Mouse (Mus musculus): ENCODE results near the gene Trcg1. TPM values are rescaled to one million over a fixed set of nuclear protein-coding genes. Genes with fewer than 3 reads are reported as not detected.

Trcg1 gene
- polyA plus RNA-seq, 1 experiment from 2014 or later = not detected

DNA sequence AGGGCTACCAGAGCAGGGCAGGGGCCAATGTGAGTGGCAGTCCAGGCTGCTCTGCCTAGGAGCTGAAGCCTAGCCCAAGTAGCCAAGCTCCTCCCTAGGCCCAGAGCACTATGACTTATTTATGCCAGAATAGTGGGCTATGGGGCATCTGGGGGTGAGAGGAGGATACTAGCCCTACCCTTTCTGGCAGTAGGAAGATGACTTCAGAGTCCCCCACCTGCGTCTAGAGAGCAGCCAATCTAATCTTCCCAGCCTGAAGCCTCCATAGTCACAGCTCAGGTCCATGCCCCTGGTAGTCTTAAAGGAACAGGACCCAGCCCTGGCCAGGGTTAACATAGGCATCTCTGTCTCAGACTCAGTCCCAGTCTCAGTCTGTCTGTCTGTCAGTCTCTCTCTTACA is 33.0 kb downstream of the Trcg1 start:
- Histone ChIP-seq H3K27me3 (peaks cover 13% of the 10 kb centered on the region; the same call in 1 of the 2 replicates), H3K9me3 (no peaks in the 10 kb centered on the region), H3K9ac (no peak overlapping the region), H3K36me3 (replicated peaks) (no peaks in the 10 kb centered on the region), H3K27ac (peak overlapping the region; percentile 43; the same call in 1 of the 2 replicates), H3K4me2 (no peak overlapping the region), H3K4me1 (peaks cover 43% of the 10 kb centered on the region), H3K4me3 (replicated peaks) (no peak overlapping the region)
- ATAC-seq (ENCODE audit: low FRiP score) = no peak
- 38% methylated on average over 1 of the region's 1 CpGs for whole genome bisulfite sequencing

DNA sequence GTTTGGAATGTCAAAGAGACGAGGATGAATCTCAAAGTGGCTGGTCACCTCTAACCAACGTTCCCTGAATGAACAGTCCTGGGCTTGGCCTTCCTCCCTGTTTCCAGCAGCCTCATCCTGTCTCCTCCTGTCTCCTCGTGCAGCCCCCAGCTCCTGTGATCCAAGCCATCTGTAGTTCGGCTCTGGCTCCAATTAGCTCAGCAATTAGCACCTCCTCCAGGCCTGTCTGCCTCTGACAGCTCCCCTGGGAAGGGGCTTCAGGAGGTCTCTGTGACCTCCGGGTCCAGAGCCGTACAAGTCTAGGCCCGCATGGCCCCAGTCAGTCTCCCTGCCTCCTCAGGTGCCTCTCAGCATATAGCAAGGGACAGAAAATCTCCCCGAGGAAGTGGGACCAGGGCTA is 34.0 kb downstream of the Trcg1 start:
- Histone ChIP-seq H3K36me3 (replicated peaks) (no peaks in the 10 kb centered on the region), H3K4me2 (no peak overlapping the region), H3K4me1 (peaks cover 43% of the 10 kb centered on the region), H3K27me3 (peaks cover 11% of the 10 kb centered on the region; the same call in 1 of the 2 replicates), H3K9ac (no peak overlapping the region), H3K9me3 (no peaks in the 10 kb centered on the region), H3K4me3 (replicated peaks) (no peak overlapping the region), H3K27ac (0 out of 2 replicates have a peak overlapping the region, but pooled peaks have one; percentile 50)
- 0 out of 2 replicates have a peak, but pooled peaks have one; percentile 21 for ATAC-seq (ENCODE audit: low FRiP score)
- 19% methylated on average over 8 of the region's 8 CpGs for WGBS

DNA sequence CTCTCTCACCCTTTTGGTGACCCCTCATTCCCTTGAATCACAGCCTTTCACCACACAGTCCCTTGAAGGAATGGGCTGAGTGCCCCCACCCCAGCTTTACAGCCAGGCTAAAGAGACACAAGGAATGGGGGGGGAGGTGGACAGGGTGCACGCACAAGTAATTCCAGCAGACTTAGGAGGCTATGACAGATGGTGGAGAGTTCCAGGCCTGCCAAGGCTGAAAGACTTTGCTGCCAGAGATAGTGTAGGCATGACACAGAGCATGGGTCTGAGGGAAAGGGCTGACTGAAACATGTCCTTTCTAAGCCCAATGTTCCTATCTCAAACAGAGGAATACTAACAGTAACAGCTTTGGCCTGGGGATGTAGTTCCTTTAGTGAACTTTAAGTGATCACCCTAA is 34.7 kb downstream of the Trcg1 start:
- Histone ChIP-seq H3K9me3 (no peaks in the 10 kb centered on the region), H3K9ac (no peak overlapping the region), H3K4me3 (replicated peaks) (no peak overlapping the region), H3K4me1 (peaks cover 43% of the 10 kb centered on the region), H3K4me2 (no peak overlapping the region), H3K36me3 (replicated peaks) (no peaks in the 10 kb centered on the region), H3K27ac (no peak overlapping the region), H3K27me3 (0 out of 2 replicates have a peak, but pooled peaks cover 6% of the 10 kb centered on the region)
- WGBS = 67% methylated on average over 1 of the region's 1 CpGs
- no peak for ATAC-seq (ENCODE audit: low FRiP score)

DNA sequence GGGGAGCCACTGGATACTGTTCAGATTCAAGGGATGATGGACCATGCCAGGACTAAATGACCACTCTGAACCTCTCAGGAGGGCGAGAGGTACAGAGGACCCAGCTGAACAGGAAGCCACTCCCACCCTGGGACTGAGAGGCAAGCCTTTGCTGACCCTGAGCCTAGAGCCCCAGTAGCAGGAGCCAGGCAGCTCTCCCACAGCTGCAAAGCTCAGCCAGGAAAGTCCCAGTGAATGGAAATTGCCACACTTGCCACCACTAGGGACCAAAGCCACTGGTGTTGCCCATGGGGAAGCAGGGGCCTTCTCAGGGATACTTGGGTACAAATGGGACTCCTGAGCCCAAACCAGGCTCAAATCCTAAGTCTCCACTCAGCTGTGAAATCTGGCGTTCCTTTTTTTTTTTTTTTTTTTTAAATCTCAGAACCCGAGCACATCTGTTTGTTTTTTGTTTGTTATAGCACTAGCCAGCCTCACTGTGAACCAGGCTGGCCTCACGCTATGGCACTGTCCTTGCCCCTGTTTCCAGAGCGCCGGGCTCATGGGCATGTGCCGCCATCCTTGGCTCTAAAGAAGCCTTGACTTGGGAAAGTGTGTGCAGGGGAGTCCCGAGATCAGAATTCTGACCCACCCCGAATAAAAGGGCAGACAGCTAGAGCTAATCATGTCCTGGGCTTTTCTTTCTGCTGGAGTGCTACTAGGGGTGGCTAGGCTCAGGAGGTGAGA is 35.6 kb downstream of the Trcg1 start:
- no peak for ATAC-seq (ENCODE audit: low FRiP score)
- 53% methylated on average over 9 of the region's 9 CpGs for WGBS
- H3K4me3 ChIP-seq (replicated peaks) = no peak overlapping the region
- no peak overlapping the region for H3K27ac ChIP-seq
- 0 out of 2 replicates have a peak, but pooled peaks cover 6% of the 10 kb centered on the region for H3K27me3 ChIP-seq
- no peaks in the 10 kb centered on the region for H3K9me3 ChIP-seq
- H3K4me1 ChIP-seq = peaks cover 43% of the 10 kb centered on the region
- H3K9ac ChIP-seq = no peak overlapping the region
- H3K36me3 ChIP-seq (replicated peaks) = no peaks in the 10 kb centered on the region
- H3K4me2 ChIP-seq = no peak overlapping the region

DNA sequence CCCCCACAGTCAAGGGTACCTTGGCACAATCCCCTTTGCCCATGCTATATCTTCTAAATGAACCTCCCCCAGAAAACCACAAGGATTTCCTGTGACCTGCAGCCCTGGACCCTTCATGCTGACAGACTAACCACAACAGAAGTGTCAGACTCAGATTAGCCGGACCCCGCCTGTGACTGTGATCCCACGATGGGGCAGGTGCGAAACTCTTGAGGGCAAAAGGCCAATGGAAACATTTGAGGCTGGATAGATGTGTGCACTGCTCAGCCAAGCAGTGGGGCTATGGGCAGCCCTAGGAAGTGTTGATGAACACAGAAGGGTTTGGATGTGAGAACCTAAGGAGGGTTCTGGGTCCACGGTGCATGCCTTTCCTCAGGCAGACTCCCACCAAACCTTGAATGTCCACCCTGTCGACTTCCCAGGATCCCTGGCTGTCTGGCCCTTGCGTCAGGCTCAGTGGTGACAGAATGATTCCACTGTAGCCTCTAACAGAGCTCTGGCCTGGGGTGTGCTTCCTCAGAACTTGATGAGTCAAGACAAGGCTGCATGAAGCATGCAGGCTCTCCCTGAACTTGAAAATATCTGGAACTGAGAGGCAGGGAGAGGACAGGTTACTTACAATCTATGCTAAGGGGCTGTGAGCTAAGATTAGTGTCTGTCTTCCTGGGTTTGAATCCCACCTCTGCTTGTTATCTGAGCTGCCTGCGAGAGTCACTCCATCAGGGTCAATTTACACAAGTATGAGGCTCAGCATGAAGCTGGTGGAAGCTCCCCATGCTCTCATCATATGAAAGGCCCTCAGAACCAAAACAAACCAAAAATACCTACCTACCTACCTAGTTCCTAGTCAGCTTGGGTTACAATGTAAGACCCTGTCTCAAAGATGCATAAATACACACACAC is 36.8 kb downstream of the Trcg1 start:
- Histone ChIP-seq H3K9ac (no peak overlapping the region), H3K27me3 (0 out of 2 replicates have a peak, but pooled peaks cover 3% of the 10 kb centered on the region), H3K4me1 (peaks cover 32% of the 10 kb centered on the region), H3K4me2 (no peak overlapping the region), H3K36me3 (replicated peaks) (no peaks in the 10 kb centered on the region), H3K9me3 (no peaks in the 10 kb centered on the region), H3K27ac (no peak overlapping the region), H3K4me3 (replicated peaks) (no peak overlapping the region)
- no peak for ATAC-seq (ENCODE audit: low FRiP score)
- 68% methylated on average over 8 of the region's 8 CpGs for WGBS

DNA sequence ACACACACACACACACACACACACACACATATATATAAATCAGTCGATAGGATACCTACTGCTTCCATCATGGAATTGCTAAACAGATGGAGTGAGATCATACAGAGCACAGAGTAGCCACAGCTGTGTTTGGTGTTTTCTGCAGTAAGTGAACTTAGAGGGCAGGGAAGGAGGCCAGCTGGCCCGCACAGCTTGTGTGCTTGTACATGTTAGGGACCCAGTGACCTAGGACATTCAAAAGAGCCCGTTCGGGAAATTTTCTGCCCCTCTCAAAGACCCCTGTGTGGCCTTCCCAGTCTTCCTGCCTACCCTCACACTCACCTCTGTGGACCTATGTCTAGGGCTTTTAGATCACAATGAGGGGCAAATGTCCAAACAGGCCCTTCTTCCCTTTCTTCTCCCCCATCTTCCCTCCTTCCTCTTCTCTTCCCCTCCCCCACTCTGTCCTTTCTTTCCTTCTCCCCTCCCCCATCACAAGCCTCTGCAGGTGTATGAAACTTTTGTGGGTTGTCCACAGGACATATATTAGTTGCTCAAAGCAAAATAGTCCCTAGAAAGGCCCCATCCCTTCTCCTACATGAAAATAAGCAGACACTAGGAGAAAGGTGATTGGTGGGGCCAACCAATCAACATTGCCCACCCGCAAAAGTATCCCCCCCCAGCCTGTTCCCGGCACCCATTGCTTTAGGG is 37.6 kb downstream of the Trcg1 start:
- Histone ChIP-seq H3K9ac (no peak overlapping the region), H3K4me1 (peaks cover 25% of the 10 kb centered on the region), H3K36me3 (replicated peaks) (no peaks in the 10 kb centered on the region), H3K4me3 (replicated peaks) (no peak overlapping the region), H3K4me2 (no peak overlapping the region), H3K9me3 (no peaks in the 10 kb centered on the region), H3K27me3 (0 out of 2 replicates have a peak, but pooled peaks cover 3% of the 10 kb centered on the region), H3K27ac (no peak overlapping the region)
- 46% methylated on average over 6 of the region's 6 CpGs for WGBS
- no peak for ATAC-seq (ENCODE audit: low FRiP score)

DNA sequence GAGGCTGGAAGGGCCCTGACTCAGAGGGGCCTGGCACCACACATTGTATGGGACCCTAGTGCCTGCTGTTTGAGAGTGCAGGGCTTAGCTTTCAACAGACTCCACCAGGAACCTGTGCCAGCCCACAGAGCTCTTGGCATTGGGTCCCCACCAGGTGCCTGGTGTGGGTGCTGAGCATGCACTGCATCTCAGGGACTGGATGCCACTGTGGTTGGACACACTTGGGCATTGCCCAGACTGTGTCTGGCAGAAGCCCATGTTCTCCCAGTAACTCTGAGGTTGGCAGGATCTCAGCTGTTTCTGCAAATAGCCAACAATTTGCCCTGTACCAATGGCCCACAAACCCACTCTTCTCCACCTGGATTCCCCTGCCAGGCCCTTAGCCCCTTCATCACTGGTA is 40.0 kb downstream of the Trcg1 start:
- Histone ChIP-seq H3K9me3 (no peaks in the 10 kb centered on the region), H3K4me3 (replicated peaks) (no peak overlapping the region), H3K4me1 (peaks cover 9% of the 10 kb centered on the region), H3K27me3 (no peaks in the 10 kb centered on the region), H3K9ac (no peak overlapping the region), H3K27ac (no peak overlapping the region), H3K4me2 (no peak overlapping the region), H3K36me3 (replicated peaks) (no peaks in the 10 kb centered on the region)
- ATAC-seq (ENCODE audit: low FRiP score) = no peak

DNA sequence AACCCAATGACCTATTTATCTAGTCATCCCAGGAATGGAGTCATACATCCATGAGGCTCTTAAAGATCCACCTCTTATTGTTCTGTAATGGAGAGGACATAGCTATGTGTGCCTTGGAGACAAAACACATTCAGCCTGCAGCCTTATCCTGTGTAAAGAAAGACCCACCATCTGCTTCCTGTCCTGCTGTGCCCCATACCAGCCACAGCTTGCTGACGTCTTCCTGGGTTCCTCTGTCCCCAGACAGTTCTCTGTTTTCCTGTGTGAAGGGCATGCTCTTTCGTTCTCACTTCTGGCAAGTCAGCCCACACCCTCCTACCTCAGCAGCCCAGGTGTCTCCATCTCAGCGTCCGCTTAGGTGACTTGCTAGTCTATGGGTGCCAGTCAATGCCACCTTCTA is 41.9 kb downstream of the Trcg1 start:
- 63% methylated on average over 4 of the region's 4 CpGs for WGBS

DNA sequence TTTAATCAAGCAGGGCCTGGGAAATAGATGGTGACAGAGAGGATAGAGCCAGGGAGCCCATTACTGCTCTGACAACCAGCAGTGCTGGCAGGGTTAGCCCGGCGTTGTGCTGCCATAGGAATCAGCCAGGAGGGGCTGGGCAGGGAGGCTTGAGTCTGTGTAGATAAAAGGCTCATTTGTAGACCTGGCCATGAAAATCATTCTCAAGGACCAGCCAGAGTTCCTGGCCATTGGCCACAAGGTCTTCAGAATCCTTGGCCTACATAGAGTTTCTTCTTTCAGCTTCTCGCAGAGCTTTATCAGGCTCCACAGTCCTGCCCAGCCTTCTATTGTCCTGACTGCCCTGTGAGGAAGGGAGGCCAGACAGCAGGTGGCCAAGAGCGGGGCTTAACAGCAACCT is 43.1 kb downstream of the Trcg1 start:
- no peak overlapping the region for H3K9ac ChIP-seq
- peaks cover 14% of the 10 kb centered on the region for H3K4me1 ChIP-seq
- H3K27me3 ChIP-seq = no peaks in the 10 kb centered on the region
- no peak overlapping the region for H3K4me3 ChIP-seq (replicated peaks)
- H3K27ac ChIP-seq = no peak overlapping the region
- no peaks in the 10 kb centered on the region for H3K9me3 ChIP-seq
- H3K4me2 ChIP-seq = no peak overlapping the region
- 69% methylated on average over 4 of the region's 4 CpGs for WGBS
- no peaks in the 10 kb centered on the region for H3K36me3 ChIP-seq (replicated peaks)
- ATAC-seq (ENCODE audit: low FRiP score) = no peak

More for the DNA sequence above, 41.9 kb downstream of the Trcg1 start:
- Histone ChIP-seq H3K4me3 (replicated peaks) (no peak overlapping the region), H3K36me3 (replicated peaks) (no peaks in the 10 kb centered on the region), H3K27me3 (no peaks in the 10 kb centered on the region), H3K9me3 (no peaks in the 10 kb centered on the region), H3K9ac (no peak overlapping the region), H3K4me2 (no peak overlapping the region), H3K4me1 (peaks cover 16% of the 10 kb centered on the region), H3K27ac (no peak overlapping the region)
- no peak for ATAC-seq (ENCODE audit: low FRiP score)

DNA sequence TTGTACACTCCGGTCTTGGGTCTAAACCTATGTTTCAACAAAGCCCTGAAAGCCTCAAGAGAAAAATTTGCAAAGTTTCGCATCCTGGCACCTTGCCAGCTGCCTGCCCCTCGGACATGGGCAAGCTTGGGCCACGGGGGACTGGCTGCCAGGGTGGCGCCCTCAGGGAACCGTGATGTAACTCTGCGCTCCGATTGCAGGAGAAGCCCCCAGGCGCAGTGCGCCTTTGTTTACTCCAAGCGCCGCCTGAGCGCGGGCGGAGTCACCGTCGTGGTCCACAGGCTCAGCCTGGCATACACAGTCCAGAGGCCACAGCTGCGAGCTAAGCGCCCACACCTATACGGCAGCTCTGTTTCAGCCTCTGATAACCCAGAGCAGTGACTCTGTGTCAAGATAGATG is 45.2 kb downstream of the Trcg1 start:
- Histone ChIP-seq H3K9me3 (no peaks in the 10 kb centered on the region), H3K4me2 (peak overlapping the region; percentile 50), H3K9ac (peak overlapping the region; percentile 27; the same call in 1 of the 2 replicates), H3K4me3 (replicated peaks) (peak overlapping the region; percentile 18), H3K4me1 (peaks cover 14% of the 10 kb centered on the region), H3K27me3 (no peaks in the 10 kb centered on the region), H3K36me3 (replicated peaks) (no peaks in the 10 kb centered on the region), H3K27ac (no peak overlapping the region)
- ATAC-seq (ENCODE audit: low FRiP score) = peak; percentile 44; the same call in 1 of the 2 replicates
- 9% methylated on average over 20 of the region's 20 CpGs for WGBS

DNA sequence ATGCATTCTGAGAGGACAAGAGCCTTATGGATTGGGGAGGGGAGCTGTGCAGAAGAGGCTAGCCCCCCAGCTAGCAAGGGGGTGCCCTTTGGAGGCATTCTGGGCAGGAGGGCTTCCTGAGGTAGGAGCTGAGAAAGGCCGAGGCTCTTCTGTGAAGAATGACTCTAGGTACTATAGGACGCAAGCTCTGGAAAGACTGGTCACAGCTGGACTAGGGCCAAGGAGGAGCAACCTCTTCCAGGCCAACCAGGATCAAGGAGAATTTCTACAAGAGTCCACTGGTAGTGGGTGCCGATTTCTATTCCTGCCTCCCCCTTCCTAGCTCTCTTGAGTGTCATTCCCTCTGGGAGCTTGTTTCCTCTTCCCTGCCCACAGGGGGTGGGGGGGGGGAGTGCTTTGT is 46.3 kb downstream of the Trcg1 start:
- whole genome bisulfite sequencing = 79% methylated on average over 3 of the region's 3 CpGs
- Histone ChIP-seq H3K36me3 (replicated peaks) (no peaks in the 10 kb centered on the region), H3K9me3 (no peaks in the 10 kb centered on the region), H3K4me3 (replicated peaks) (no peak overlapping the region), H3K9ac (no peak overlapping the region), H3K4me2 (no peak overlapping the region), H3K27me3 (no peaks in the 10 kb centered on the region), H3K4me1 (peaks cover 14% of the 10 kb centered on the region), H3K27ac (no peak overlapping the region)
- ATAC-seq (ENCODE audit: low FRiP score) = no peak

DNA sequence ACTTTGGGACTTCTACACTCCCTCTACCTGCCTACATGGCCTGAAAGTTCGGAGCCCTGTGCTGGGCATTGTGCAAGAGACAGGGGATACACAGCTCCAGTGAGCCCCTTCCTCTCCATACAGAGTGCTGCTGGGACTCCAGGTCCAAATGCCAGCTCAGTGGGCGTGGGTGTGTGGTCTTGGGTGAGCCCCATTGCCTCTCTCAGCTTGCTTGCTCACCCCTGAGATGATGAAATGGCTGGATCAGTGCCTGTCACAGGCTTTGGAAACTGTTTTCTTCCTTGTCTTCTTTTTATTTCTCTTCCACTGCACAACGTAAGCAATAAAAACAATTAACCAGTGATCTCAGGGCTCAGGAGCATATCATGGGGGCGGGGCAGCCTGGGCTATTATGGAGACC is 47.0 kb downstream of the Trcg1 start:
- H3K9ac ChIP-seq = no peak overlapping the region
- H3K36me3 ChIP-seq (replicated peaks) = no peaks in the 10 kb centered on the region
- no peak overlapping the region for H3K27ac ChIP-seq
- peaks cover 14% of the 10 kb centered on the region for H3K4me1 ChIP-seq
- no peak overlapping the region for H3K4me2 ChIP-seq
- H3K4me3 ChIP-seq (replicated peaks) = no peak overlapping the region
- H3K27me3 ChIP-seq = no peaks in the 10 kb centered on the region
- H3K9me3 ChIP-seq = no peaks in the 10 kb centered on the region
- WGBS = 69% methylated on average over 4 of the region's 4 CpGs
- ATAC-seq (ENCODE audit: low FRiP score) = no peak
